Mouse (Mus musculus) megakaryocyte progenitor cell, adult 5-6 weeks (primary cell): ENCODE measurements around the gene Iffo2. TPM values are rescaled to one million over a fixed set of nuclear protein-coding genes. Genes with fewer than 3 reads are reported as not detected.
A peak's percentile ranks its signal among the peaks of the same experiment; 100 is the strongest.

Experiments used
- ATAC-seq: replicated peaks from 2 replicates; pipeline ENCODE4 v1.8.0; 2016; ENCODE audit warnings: mild to moderate bottlenecking, moderate TSS enrichment, inconsistent platforms; ENCODE audit not compliant: poor library complexity
- total RNA-seq, 2 experiments: library from RNA; stranded (forward) in 1 of 2; stranded (reverse) in 1 of 2; fragments of 157-497, 149-512 nt in 1 of 2; fragments of 200-1000 nt in 1 of 2; gene quantifications; 2 replicates each; pipeline versions ENCODE4 v1.2.3 to v1.2.4; 2015 to 2017

The Iffo2 gene
- total RNA-seq, 2 experiments from 2014 or later = 0.33 to 0.69 TPM

- ATAC-seq = no peak
Measured at GRCm38 (mm10) chr4:139526475-139526874, 3.9 kb upstream of the Iffo2 start.

GRCm38 (mm10) chr4:139532081-139532480 is 1.7 kb downstream of the Iffo2 start:
- ATAC-seq = no peak

- ATAC-seq = no peak
Measured at GRCm38 (mm10) chr4:139535127-139535695, 4.9 kb downstream of the Iffo2 start.

- no peak for ATAC-seq
Measured at GRCm38 (mm10) chr4:139535719-139536118, 5.4 kb downstream of the Iffo2 start.

GRCm38 (mm10) chr4:139536706-139537105 is 6.4 kb downstream of the Iffo2 start:
- ATAC-seq = no peak

- no peak for ATAC-seq
Measured at GRCm38 (mm10) chr4:139540784-139541183, 10.4 kb downstream of the Iffo2 start.

- ATAC-seq = no peak
Measured at GRCm38 (mm10) chr4:139545791-139546190, 15.4 kb downstream of the Iffo2 start.

- no peak for ATAC-seq
Measured at GRCm38 (mm10) chr4:139549448-139549847, 19.1 kb downstream of the Iffo2 start.

- no peak for ATAC-seq
Measured at GRCm38 (mm10) chr4:139555235-139555634, 24.9 kb downstream of the Iffo2 start.

- no peak for ATAC-seq
Measured at GRCm38 (mm10) chr4:139555951-139556350, 25.6 kb downstream of the Iffo2 start.

GRCm38 (mm10) chr4:139568361-139568760 is 38.0 kb downstream of the Iffo2 start:
- no peak for ATAC-seq

GRCm38 (mm10) chr4:139570756-139571155 is 40.4 kb downstream of the Iffo2 start:
- ATAC-seq = no peak

GRCm38 (mm10) chr4:139572928-139573512 is 42.7 kb downstream of the Iffo2 start:
- no peak for ATAC-seq

- ATAC-seq = peak; percentile 92
Measured at GRCm38 (mm10) chr4:139574156-139574798, 43.9 kb downstream of the Iffo2 start.

GRCm38 (mm10) chr4:139574799-139575672 is 44.7 kb downstream of the Iffo2 start:
- ATAC-seq = no peak

GRCm38 (mm10) chr4:139575673-139576003 is 45.3 kb downstream of the Iffo2 start:
- ATAC-seq = no peak

- no peak for ATAC-seq
Measured at GRCm38 (mm10) chr4:139576251-139576880, 46.0 kb downstream of the Iffo2 start.

- no peak for ATAC-seq
Measured at GRCm38 (mm10) chr4:139577006-139577405, 46.7 kb downstream of the Iffo2 start.

- ATAC-seq = no peak
Measured at GRCm38 (mm10) chr4:139578389-139578788, 48.0 kb downstream of the Iffo2 start.

GRCm38 (mm10) chr4:139579003-139579402 is 48.7 kb downstream of the Iffo2 start:
- ATAC-seq = no peak

GRCm38 (mm10) chr4:139579466-139579865 is 49.1 kb downstream of the Iffo2 start:
- no peak for ATAC-seq
